Comparison of ENCODE assay signal across 8 mouse cellular contexts in genomic region chr5:123251390-123251789, GRCm38 (mm10). TPM values are rescaled to one million over a fixed set of nuclear protein-coding genes. Genes with fewer than 3 reads are reported as not detected.
DNase-seq lines count a peak whose midpoint lies in the region; ATAC-seq lines count a peak whose summit lies in the region.

No protein-coding gene starts in this region.

- H3K27me3 ChIP-seq in hindbrain, embryonic 14.5 days (ENCODE audit: control insufficient read depth, insufficient read depth, low read length) = no peaks in the 10 kb centered on the region
- H3K27me3 ChIP-seq in hindbrain, embryonic 11.5 days (ENCODE audit: control insufficient read depth, insufficient read depth, low read length) = no peaks in the 10 kb centered on the region
- H3K27me3 ChIP-seq in embryonic facial prominence, embryonic 15.5 days = no peaks in the 10 kb centered on the region
- H3K27me3 ChIP-seq in forebrain, embryonic 15.5 days = no peaks in the 10 kb centered on the region
- no peaks in the 10 kb centered on the region for H3K27me3 ChIP-seq in midbrain, embryonic 11.5 days (ENCODE audit: control insufficient read depth, insufficient read depth, low read length)

- H3K4me2 ChIP-seq in hindbrain, embryonic 14.5 days (replicated peaks) = peak overlapping the region; percentile 64; the same call in 1 of the 2 replicates
- no peak overlapping the region for H3K4me2 ChIP-seq in hindbrain, embryonic 11.5 days (replicated peaks; ENCODE audit: low read depth, low read length)
- peak overlapping the region; percentile 65 for H3K4me2 ChIP-seq in embryonic facial prominence, embryonic 15.5 days (replicated peaks)
- 0 out of 2 replicates have a peak overlapping the region, but pooled peaks have one; percentile 62 for H3K4me2 ChIP-seq in forebrain, embryonic 15.5 days (replicated peaks)
- no peak overlapping the region for H3K4me2 ChIP-seq in midbrain, embryonic 11.5 days

- peaks cover 4% of the 10 kb centered on the region; the same call in 1 of the 2 replicates for H3K4me1 ChIP-seq in hindbrain, embryonic 14.5 days (replicated peaks; ENCODE audit: control insufficient read depth, insufficient read depth, low read length)
- H3K4me1 ChIP-seq in hindbrain, embryonic 11.5 days (replicated peaks; ENCODE audit: control insufficient read depth, insufficient read depth, low read length) = 0 out of 2 replicates have a peak, but pooled peaks cover 2% of the 10 kb centered on the region
- peaks cover 7% of the 10 kb centered on the region; the same call in 1 of the 2 replicates for H3K4me1 ChIP-seq in embryonic facial prominence, embryonic 15.5 days
- H3K4me1 ChIP-seq in forebrain, embryonic 15.5 days = peaks cover 12% of the 10 kb centered on the region
- H3K4me1 ChIP-seq in midbrain, embryonic 11.5 days (ENCODE audit: control insufficient read depth, insufficient read depth, low read length) = peaks cover 7% of the 10 kb centered on the region; the same call in 1 of the 2 replicates

- DNase-seq in hindbrain, embryonic 14.5 days (ENCODE audit: low spot score) = no peak
- DNase-seq in hindbrain, embryonic 11.5 days (ENCODE audit: low spot score) = no peak
- DNase-seq in midbrain, embryonic 11.5 days (ENCODE audit: low spot score, missing footprints) = peak; percentile 77
- no peak for DNase-seq in frontal cortex, postnatal 25 days (ENCODE audit: low spot score in 2 of 2)
- DNase-seq in thymus, adult 18-20 months = no peak
- DNase-seq in embryo, embryonic 10.5 days (ENCODE audit: low spot score) = no peak

- H3K9ac ChIP-seq in hindbrain, embryonic 14.5 days = no peak overlapping the region
- no peak overlapping the region for H3K9ac ChIP-seq in hindbrain, embryonic 11.5 days (ENCODE audit: low read depth, low read length)
- H3K9ac ChIP-seq in embryonic facial prominence, embryonic 15.5 days = no peak overlapping the region
- H3K9ac ChIP-seq in forebrain, embryonic 15.5 days (replicated peaks) = no peak overlapping the region
- H3K9ac ChIP-seq in midbrain, embryonic 11.5 days (ENCODE audit: low read length) = no peak overlapping the region

- 74% methylated on average over 8 of the region's 8 CpGs for WGBS in hindbrain, embryonic 14.5 days
- 71% methylated on average over 8 of the region's 8 CpGs for WGBS in hindbrain, embryonic 11.5 days
- WGBS in embryonic facial prominence, embryonic 15.5 days = 66% methylated on average over 8 of the region's 8 CpGs
- 77% methylated on average over 8 of the region's 8 CpGs for WGBS in forebrain, embryonic 15.5 days
- WGBS in midbrain, embryonic 11.5 days = 74% methylated on average over 8 of the region's 8 CpGs

- H3K9me3 ChIP-seq in hindbrain, embryonic 14.5 days (ENCODE audit: control insufficient read depth, low read length) = no peaks in the 10 kb centered on the region
- H3K9me3 ChIP-seq in hindbrain, embryonic 11.5 days (ENCODE audit: control insufficient read depth, low read length) = no peaks in the 10 kb centered on the region
- no peaks in the 10 kb centered on the region for H3K9me3 ChIP-seq in embryonic facial prominence, embryonic 15.5 days (replicated peaks)
- H3K9me3 ChIP-seq in forebrain, embryonic 15.5 days = no peaks in the 10 kb centered on the region
- H3K9me3 ChIP-seq in midbrain, embryonic 11.5 days (ENCODE audit: control insufficient read depth, low read length) = no peaks in the 10 kb centered on the region

- no peak for ATAC-seq in hindbrain, embryonic 14.5 days (ENCODE audit: low FRiP score)
- no peak for ATAC-seq in hindbrain, embryonic 11.5 days (ENCODE audit: low FRiP score)
- ATAC-seq in embryonic facial prominence, embryonic 15.5 days (ENCODE audit: insufficient number of reproducible peaks, low FRiP score, low TSS enrichment, low read depth) = no peak
- no peak; the same call in 1 of the 2 replicates for ATAC-seq in forebrain, embryonic 15.5 days (replicated peaks)
- no peak for ATAC-seq in midbrain, embryonic 11.5 days (ENCODE audit: low FRiP score)

- no peak overlapping the region for H3K4me3 ChIP-seq in hindbrain, embryonic 14.5 days (replicated peaks; ENCODE audit: low read length)
- H3K4me3 ChIP-seq in hindbrain, embryonic 11.5 days (ENCODE audit: low read depth, low read length) = no peak overlapping the region
- H3K4me3 ChIP-seq in embryonic facial prominence, embryonic 15.5 days (replicated peaks) = no peak overlapping the region
- H3K4me3 ChIP-seq in forebrain, embryonic 15.5 days = no peak overlapping the region
- H3K4me3 ChIP-seq in midbrain, embryonic 11.5 days (ENCODE audit: low read depth, low read length) = no peak overlapping the region

- peaks cover 16% of the 10 kb centered on the region for H3K36me3 ChIP-seq in hindbrain, embryonic 14.5 days (replicated peaks; ENCODE audit: control insufficient read depth, insufficient read depth)
- no peaks in the 10 kb centered on the region for H3K36me3 ChIP-seq in hindbrain, embryonic 11.5 days (ENCODE audit: control insufficient read depth, insufficient read depth, low read length)
- peaks cover 13% of the 10 kb centered on the region for H3K36me3 ChIP-seq in embryonic facial prominence, embryonic 15.5 days
- peaks cover 8% of the 10 kb centered on the region for H3K36me3 ChIP-seq in forebrain, embryonic 15.5 days
- H3K36me3 ChIP-seq in midbrain, embryonic 11.5 days (ENCODE audit: control insufficient read depth, insufficient read depth, low read length) = no peaks in the 10 kb centered on the region

- no peak overlapping the region for H3K27ac ChIP-seq in hindbrain, embryonic 14.5 days
- H3K27ac ChIP-seq in hindbrain, embryonic 11.5 days (ENCODE audit: low read depth, low read length) = no peak overlapping the region
- H3K27ac ChIP-seq in embryonic facial prominence, embryonic 15.5 days (replicated peaks) = no peak overlapping the region
- H3K27ac ChIP-seq in forebrain, embryonic 15.5 days (replicated peaks) = no peak overlapping the region
- no peak overlapping the region for H3K27ac ChIP-seq in midbrain, embryonic 11.5 days (ENCODE audit: low read depth, low read length)

RNA-seq across cellular contexts. Expression of gene Wdr66, which starts 0.5 kb away (rescaled TPM):
- polyA plus RNA-seq in hindbrain, embryonic 14.5 days (2014; fragmentation: Nextera tagmentation; extraction: Ambion mirVana) = 1.6 TPM in 2 replicates
- 5.6 and 8.6 TPM in 2 replicates for polyA plus RNA-seq in hindbrain, embryonic 11.5 days (2014; fragmentation: Nextera tagmentation; extraction: Ambion mirVana)
- 3.4 and 4.7 TPM in 2 replicates for polyA plus RNA-seq in embryonic facial prominence, embryonic 15.5 days (2015; fragmentation: Nextera tagmentation; extraction: Ambion mirVana)
- 2.7 TPM in 2 replicates for polyA plus RNA-seq in forebrain, embryonic 15.5 days (2015; fragmentation: Nextera tagmentation; extraction: Ambion mirVana)
- polyA plus RNA-seq in midbrain, embryonic 11.5 days (2014; fragmentation: Nextera tagmentation; extraction: Ambion mirVana) = 4.7 and 5.5 TPM in 2 replicates

Comparison
In these comparisons a context has a peak if more than half of its experiments do, and no peak if none do; other contexts are left out.
1. H3K4me2 ChIP-seq: peak in hindbrain, embryonic 14.5 days (single experiment), embryonic facial prominence, embryonic 15.5 days (single experiment) and forebrain, embryonic 15.5 days (single experiment); none in hindbrain, embryonic 11.5 days (single experiment) and midbrain, embryonic 11.5 days (single experiment).